Mouse (Mus musculus) kidney, adult 2 months (tissue): ENCODE measurements around the gene Eef1a2.

Experiments used
- CTCF ChIP-seq: fragments of 200-500 bp; conservative IDR thresholded peaks from 2 replicates; pipeline ENCODE4 v1.5.1; 2011; ENCODE audit warnings: low read depth, mild to moderate bottlenecking, control low read depth, low read length, moderate library complexity, mixed read lengths; ENCODE audit not compliant: insufficient read depth, insufficient read length
- POLR2A ChIP-seq: fragments of 200-500 bp; IDR thresholded peaks from one replicate; pipeline ENCODE4 v1.6.1; 2011; ENCODE audit warnings: low read depth, low read length, control low read depth

DNA sequence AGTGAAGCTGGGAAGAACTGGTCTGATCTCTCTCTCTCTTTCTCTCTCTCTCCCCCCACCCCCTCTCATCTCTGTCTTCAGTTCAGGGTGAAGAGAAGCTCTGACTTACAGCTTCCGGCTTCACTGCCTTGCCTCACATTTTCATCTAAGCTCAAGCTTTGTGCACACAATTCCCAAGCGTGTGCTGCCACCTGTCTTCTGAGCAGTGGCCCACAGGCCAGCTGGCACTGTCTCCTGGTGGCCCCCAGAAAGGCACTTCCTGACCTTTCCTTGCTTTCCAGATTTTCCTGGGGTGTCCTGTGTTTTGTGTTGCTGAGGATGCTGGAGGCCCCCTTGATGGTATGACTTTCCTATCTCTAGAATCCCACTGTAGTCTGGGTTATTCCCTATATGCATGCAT, 52.7 kb downstream of the Eef1a2 start:
- TF ChIP-seq CTCF (no peak), POLR2A (no peak)
